Mouse (Mus musculus): ENCODE measurements around the gene Mpig6b.

- TF ChIP-seq CTCF (IDR thresholded peaks at IDR 0.05; ENCODE audit: control insufficient read depth, insufficient read depth, insufficient replicate concordance, low read depth, low read length) (no peak), POLR2A (IDR thresholded peaks at IDR 0.05; ENCODE audit: control insufficient read depth, low read depth, low read length) (no peak)
These were observed 22.2 kb upstream of the Mpig6b start for GRCm38 (mm10) chr17:35088151-35088550.
